Mouse (Mus musculus) heart, postnatal 0 days (tissue): ENCODE data around the gene 2410131K14Rik. TPM values are rescaled to one million over a fixed set of nuclear protein-coding genes. Genes with fewer than 3 reads are reported as not detected.

ENCODE experiments used
- ATAC-seq: fragments of 200-750 bp; cut with Nextera tagmentation; 2 replicates; pipeline ENCODE4 v1.8.0; 2017; ENCODE audit warnings: low read depth, moderate number of reproducible peaks, moderate library complexity; ENCODE audit not compliant: insufficient read depth
- DNase-seq: peaks from one replicate; pipeline ENCODE4 v3.0.0-alpha.2; 2016; ENCODE audit warnings: low spot score
- H3K27ac ChIP-seq: fragments of 300-500 bp; sonication (generic); 2 replicates; pipeline ENCODE4 v1.5.1; 2014; ENCODE audit warnings: low read depth, mild to moderate bottlenecking
- H3K27me3 ChIP-seq: fragments of 300-500 bp; sonication (generic); 2 replicates; pipeline ENCODE4 v1.6.1; 2014; ENCODE audit warnings: low read length, mixed read lengths; ENCODE audit not compliant: control insufficient read depth, insufficient read depth
- H3K36me3 ChIP-seq: fragments of 300-500 bp; sonication (generic); replicated peaks from 2 replicates; pipeline ENCODE4 v1.6.1; 2014; ENCODE audit warnings: low read length, mixed read lengths; ENCODE audit not compliant: control insufficient read depth, insufficient read depth
- H3K4me1 ChIP-seq: fragments of 300-500 bp; sonication (generic); 2 replicates; pipeline ENCODE4 v1.6.1; 2014; ENCODE audit warnings: antibody characterized with exemption; ENCODE audit not compliant: control insufficient read depth, insufficient read depth
- H3K4me2 ChIP-seq: fragments of 300-500 bp; sonication (generic); 2 replicates; pipeline ENCODE4 v1.6.1; 2014; ENCODE audit warnings: low read depth, mild to moderate bottlenecking, low read length, moderate library complexity
- H3K4me3 ChIP-seq: fragments of 300-500 bp; sonication (generic); 2 replicates; pipeline ENCODE4 v1.5.1; 2014; ENCODE audit warnings: low read depth, low read length
- H3K9ac ChIP-seq: fragments of 300-500 bp; sonication (generic); replicated peaks from 2 replicates; pipeline ENCODE4 v1.6.1; 2014; ENCODE audit warnings: low read depth, low read length, mixed read lengths
- H3K9me3 ChIP-seq: fragments of 300-500 bp; sonication (generic); replicated peaks from 2 replicates; pipeline ENCODE4 v1.6.1; 2016; ENCODE audit warnings: low read length; ENCODE audit not compliant: control insufficient read depth
- CTCF ChIP-seq: IDR thresholded peaks from 2 replicates; pipeline ENCODE4 v1.5.1; 2016; ENCODE audit warnings: antibody characterized with exemption, control low read depth, low read depth
- EP300 ChIP-seq: IDR thresholded peaks from 2 replicates; pipeline ENCODE4 v1.6.1; 2016; ENCODE audit warnings: antibody characterized with exemption, low read depth
- WGBS: fragments of 180-500 bp; shearing (Covaris S2); extraction: QIAGEN DNeasy Blood & Tissue Kit; methylation state at CpG from one replicate; pipeline ENCODE4 v1.1.7; 2014; 5-methylcytosine and 5-hydroxymethylcytosine counted together
- polyA plus RNA-seq: library from polyadenylated mRNA; unstranded; fragments of >200 nt; fragmentation: Nextera tagmentation; extraction: Ambion mirVana; gene quantifications from 2 replicates; pipeline ENCODE4 v1.2.1, GENCODE M21; 2015
- total RNA-seq: library from RNA; depleted of rRNA; stranded (reverse); fragments of >200 nt; gene quantifications from 2 replicates; pipeline ENCODE4 v1.2.3, GENCODE M21; 2014; ENCODE audit warnings: low replicate concordance

Gene 2410131K14Rik
- total and polyA plus RNA-seq, 2 experiments from 2014 or later = 4.1 to 5.9 TPM

DNA sequence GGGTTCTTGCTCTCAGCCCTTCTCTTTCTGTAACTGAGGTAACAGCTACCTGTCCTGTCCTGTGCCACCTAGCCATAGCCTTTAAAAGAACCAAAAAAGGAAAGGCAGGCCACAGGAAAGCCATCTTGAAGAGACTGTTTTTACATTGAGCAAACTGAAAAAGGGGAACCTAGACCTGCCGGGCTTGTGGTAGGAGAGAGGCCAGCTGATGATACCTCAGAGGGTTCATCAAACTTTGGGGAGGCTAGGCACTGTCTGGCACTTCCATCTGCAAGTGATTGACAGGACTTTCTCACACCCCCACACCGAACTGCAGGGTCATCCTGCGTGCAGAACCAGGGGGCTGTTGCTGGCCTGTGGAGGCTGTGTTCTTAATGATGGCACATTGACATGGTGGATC lies 8.5 kb downstream of the 2410131K14Rik start:
- no peak for DNase-seq
- peaks cover 28% of the 10 kb centered on the region for H3K36me3 ChIP-seq
- no peak overlapping the region for H3K4me3 ChIP-seq
- H3K9me3 ChIP-seq = no peaks in the 10 kb centered on the region
- H3K27ac ChIP-seq = no peak overlapping the region
- no peak overlapping the region for H3K9ac ChIP-seq
- WGBS = 78% methylated on average over 3 of the region's 3 CpGs
- H3K4me1 ChIP-seq = 0 out of 2 replicates have a peak, but pooled peaks cover 5% of the 10 kb centered on the region
- H3K27me3 ChIP-seq = no peaks in the 10 kb centered on the region
- no peak overlapping the region for H3K4me2 ChIP-seq
- ATAC-seq = no peak
- TF ChIP-seq EP300 = no peak
- no peak for TF ChIP-seq CTCF

DNA sequence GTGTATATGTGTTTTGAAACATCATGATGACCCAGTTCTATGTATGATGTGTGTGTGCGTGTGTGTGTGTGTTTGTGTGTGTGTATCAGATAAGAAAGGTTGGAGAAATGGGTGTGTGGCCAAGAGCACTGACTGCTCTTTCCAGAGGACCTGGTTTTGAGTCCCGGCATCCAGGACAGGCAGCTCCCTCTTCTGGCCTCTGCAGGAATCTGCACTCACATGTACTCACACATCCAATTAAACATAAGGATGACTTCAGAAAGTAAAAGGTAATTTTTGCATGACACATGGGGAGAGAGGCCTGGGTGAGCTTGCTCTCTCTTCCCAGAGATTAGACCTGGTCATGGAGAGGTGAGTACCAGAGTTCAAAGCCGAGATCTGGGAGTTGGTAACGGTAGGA lies 12.0 kb downstream of the 2410131K14Rik start:
- no peak overlapping the region for H3K27ac ChIP-seq
- DNase-seq (no peak), ATAC-seq (no peak)
- H3K4me2 ChIP-seq = no peak overlapping the region
- H3K4me3 ChIP-seq = no peak overlapping the region
- no peaks in the 10 kb centered on the region for H3K9me3 ChIP-seq
- 96% methylated on average over 4 of the region's 4 CpGs for WGBS
- TF ChIP-seq EP300 = no peak
- TF ChIP-seq CTCF = peak; percentile 18; the same call in 1 of the 2 replicates
- peaks cover 47% of the 10 kb centered on the region for H3K36me3 ChIP-seq
- H3K27me3 ChIP-seq = no peaks in the 10 kb centered on the region
- no peak overlapping the region for H3K9ac ChIP-seq
- no peaks in the 10 kb centered on the region for H3K4me1 ChIP-seq

- WGBS = 67% methylated on average over 6 of the region's 6 CpGs
- H3K27me3 ChIP-seq = no peaks in the 10 kb centered on the region
- TF ChIP-seq EP300 (no peak), CTCF (no peak)
- H3K9ac ChIP-seq = no peak overlapping the region
- H3K9me3 ChIP-seq = no peaks in the 10 kb centered on the region
- no peaks in the 10 kb centered on the region for H3K4me1 ChIP-seq
- no peak overlapping the region for H3K4me2 ChIP-seq
- ATAC-seq (peak; percentile 14; the same call in 1 of the 2 replicates), DNase-seq (no peak)
- no peak overlapping the region for H3K27ac ChIP-seq
- H3K36me3 ChIP-seq = peaks cover 57% of the 10 kb centered on the region
- H3K4me3 ChIP-seq = no peak overlapping the region
Measured at GRCm38 (mm10) chr5:118259152-118259551, 14.1 kb downstream of the 2410131K14Rik start.

- Histone ChIP-seq H3K4me1 (no peaks in the 10 kb centered on the region), H3K9me3 (no peaks in the 10 kb centered on the region), H3K4me3 (no peak overlapping the region), H3K4me2 (no peak overlapping the region), H3K9ac (no peak overlapping the region), H3K36me3 (peaks cover 57% of the 10 kb centered on the region), H3K27ac (no peak overlapping the region), H3K27me3 (no peaks in the 10 kb centered on the region)
- ATAC-seq = peak; percentile 14; the same call in 1 of the 2 replicates
- no peak for TF ChIP-seq EP300
- DNase-seq = no peak
- 53% methylated on average over 6 of the region's 6 CpGs for WGBS
Measured at GRCm38 (mm10) chr5:118259636-118260035, 14.6 kb downstream of the 2410131K14Rik start.

GRCm38 (mm10) chr5:118260055-118260454 lies 15.0 kb downstream of the 2410131K14Rik start:
- Histone ChIP-seq H3K9me3 (no peaks in the 10 kb centered on the region), H3K27me3 (no peaks in the 10 kb centered on the region), H3K4me3 (no peak overlapping the region), H3K4me1 (no peaks in the 10 kb centered on the region), H3K9ac (no peak overlapping the region), H3K36me3 (peaks cover 57% of the 10 kb centered on the region), H3K27ac (no peak overlapping the region), H3K4me2 (no peak overlapping the region)
- no peak for DNase-seq
- no peak for ATAC-seq
- WGBS = 69% methylated on average over 10 of the region's 10 CpGs
- no peak for TF ChIP-seq EP300
- no peak for TF ChIP-seq CTCF

DNA sequence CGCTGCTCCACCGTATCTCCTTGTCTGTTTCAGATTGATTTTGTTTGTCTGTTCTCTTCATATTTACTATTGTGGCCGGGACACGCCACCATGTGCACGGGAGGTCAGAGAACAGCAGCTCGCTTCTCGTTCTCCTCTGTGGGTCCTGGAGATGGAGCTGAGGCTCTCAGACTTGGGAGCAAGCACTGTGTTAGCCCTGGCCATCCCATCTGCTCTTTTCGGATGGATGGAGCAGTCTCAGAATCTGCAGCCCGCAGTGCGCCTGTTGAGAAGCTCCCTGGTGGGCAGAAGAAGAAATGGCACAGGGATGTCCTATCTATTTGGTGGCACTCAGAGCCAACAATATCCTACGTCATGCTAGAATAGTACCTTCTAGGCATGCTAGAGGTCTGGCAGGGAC lies 15.6 kb downstream of the 2410131K14Rik start:
- no peak overlapping the region for H3K4me2 ChIP-seq
- no peaks in the 10 kb centered on the region for H3K9me3 ChIP-seq
- H3K4me1 ChIP-seq = no peaks in the 10 kb centered on the region
- H3K27ac ChIP-seq = no peak overlapping the region
- no peak for ATAC-seq
- peaks cover 57% of the 10 kb centered on the region for H3K36me3 ChIP-seq
- no peak overlapping the region for H3K9ac ChIP-seq
- H3K4me3 ChIP-seq = no peak overlapping the region
- no peak for TF ChIP-seq EP300
- no peak for TF ChIP-seq CTCF
- 92% methylated on average over 11 of the region's 11 CpGs for WGBS
- DNase-seq = no peak
- H3K27me3 ChIP-seq = no peaks in the 10 kb centered on the region
